Mouse (Mus musculus) layer of hippocampus, adult 8-10 months (tissue): ENCODE data around the gene Clcnkb. TPM values are rescaled to one million over a fixed set of nuclear protein-coding genes. Genes with fewer than 3 reads are reported as not detected.
A peak's percentile ranks its signal among the peaks of the same experiment; 100 is the strongest.

Experiments
- DNase-seq, 2 experiments: peaks; one replicate each; pipeline ENCODE4 v3.0.0; 2022; ENCODE audit warnings: low spot score in 2 of 2
- total RNA-seq, 4 experiments: library from RNA; stranded (reverse); gene quantifications; 2 replicates each; pipeline ENCODE4 v1.2.4; 2022

Gene Clcnkb
- total RNA-seq: not detected

GRCm38 (mm10) chr4:141415924-141416323 lies at the start of gene Clcnkb:
TSS of gene Clcnkb (minus strand) at chr4:141416014.
- no peak for DNase-seq

GRCm38 (mm10) chr4:141464722-141465121 lies 48.9 kb upstream of the Clcnkb start:
- DNase-seq: no peak

- DNase-seq: no peak
Measured at GRCm38 (mm10) chr4:141463472-141463871, 47.7 kb upstream of the Clcnkb start.

GRCm38 (mm10) chr4:141461576-141461975 lies 45.8 kb upstream of the Clcnkb start:
- peak in 1 of 2 experiments; percentile 5 for DNase-seq

- DNase-seq: peak in 1 of 2 experiments; percentile 10
Measured at GRCm38 (mm10) chr4:141461088-141461487, 45.3 kb upstream of the Clcnkb start.

GRCm38 (mm10) chr4:141460481-141460880 lies 44.7 kb upstream of the Clcnkb start:
- DNase-seq: no peak

- no peak for DNase-seq
Measured at GRCm38 (mm10) chr4:141459766-141460165, 44.0 kb upstream of the Clcnkb start.

- DNase-seq: no peak
Measured at GRCm38 (mm10) chr4:141458888-141459287, 43.1 kb upstream of the Clcnkb start.

- DNase-seq: no peak
Measured at GRCm38 (mm10) chr4:141458236-141458635, 42.4 kb upstream of the Clcnkb start.

- DNase-seq: no peak
Measured at GRCm38 (mm10) chr4:141456193-141456938, 40.6 kb upstream of the Clcnkb start.

GRCm38 (mm10) chr4:141455526-141455925 lies 39.7 kb upstream of the Clcnkb start:
- peak in 1 of 2 experiments; percentile 9 for DNase-seq

- DNase-seq: peak; percentile 11 to 20
Measured at GRCm38 (mm10) chr4:141454581-141455350, 39.0 kb upstream of the Clcnkb start.

GRCm38 (mm10) chr4:141451916-141452450 lies 36.2 kb upstream of the Clcnkb start:
- no peak for DNase-seq

- no peak for DNase-seq
Measured at GRCm38 (mm10) chr4:141451251-141451650, 35.4 kb upstream of the Clcnkb start.

- DNase-seq: no peak
Measured at GRCm38 (mm10) chr4:141446211-141446610, 30.4 kb upstream of the Clcnkb start.

GRCm38 (mm10) chr4:141445328-141445720 lies 29.5 kb upstream of the Clcnkb start:
- DNase-seq: no peak

GRCm38 (mm10) chr4:141444451-141445327 lies 28.9 kb upstream of the Clcnkb start, which contains the start of gene Zbtb17:
TSS of gene Zbtb17 (plus strand) at chr4:141444654.
- DNase-seq: peak; percentile 76 to 85

- DNase-seq: no peak
Measured at GRCm38 (mm10) chr4:141443641-141444429, 28.0 kb upstream of the Clcnkb start.

- DNase-seq: no peak
Measured at GRCm38 (mm10) chr4:141440877-141441276, 25.1 kb upstream of the Clcnkb start.

- no peak for DNase-seq
Measured at GRCm38 (mm10) chr4:141439083-141439803, 23.4 kb upstream of the Clcnkb start.
